ENCODE assay signal across 15 mouse cellular contexts in the genomic region with DNA sequence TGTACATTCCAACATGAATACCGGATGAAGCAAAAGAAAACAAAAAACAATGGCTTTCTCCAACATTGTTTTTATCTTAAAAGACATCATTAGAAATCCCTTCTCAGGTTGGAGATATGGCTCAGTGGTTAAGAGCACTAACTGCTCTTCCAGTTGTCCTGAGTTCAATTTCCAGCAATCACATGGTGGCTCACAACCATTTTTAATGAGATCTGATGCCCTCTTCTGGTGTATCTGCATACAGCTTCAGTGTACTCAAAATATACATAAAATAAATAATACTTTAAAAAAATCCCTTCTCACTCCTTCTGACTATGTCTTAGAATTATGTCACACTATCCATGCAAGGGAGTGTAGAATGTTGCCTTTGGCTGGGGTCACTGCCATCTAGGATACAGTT. TPM values are rescaled to one million over a fixed set of nuclear protein-coding genes. Genes with fewer than 3 reads are reported as not detected.
"Had no signal": no experiment of that assay in that cellular context is flagged by ENCODE, and none has a peak within 500 bp of the region (broad histone marks: within the 10 kb centered on the region; RNA-seq: fewer than 3 reads in every experiment).

No protein-coding gene starts in this region.

- DNase-seq: kidney, adult 18-20 months; kidney, postnatal 14 days; lung, embryonic 14.5 days; lung, postnatal 10 days; right cerebral cortex, adult 18-20 months; right cerebral cortex, postnatal 25 days; thymus, adult 18-20 months; thymus, postnatal 14 days had no signal

- H3K4me3 ChIP-seq: limb, embryonic 10.5 days; liver, embryonic 12.5 days; megakaryocyte, embryonic 14.5 days; neural tube, embryonic 15.5 days had no signal

- H3K4me2 ChIP-seq: liver, embryonic 12.5 days; lung, embryonic 14.5 days; midbrain, embryonic 11.5 days; neural tube, embryonic 15.5 days had no signal

- H3K9me3 ChIP-seq: limb, embryonic 10.5 days; liver, embryonic 12.5 days; neural tube, embryonic 15.5 days had no signal

- H3K36me3 ChIP-seq: liver, embryonic 12.5 days; neural tube, embryonic 15.5 days had no signal

- H3K9ac ChIP-seq: liver, embryonic 12.5 days; lung, embryonic 14.5 days; neural tube, embryonic 15.5 days had no signal

- ATAC-seq: liver, embryonic 12.5 days; midbrain, embryonic 16.5 days had no signal

- H3K4me1 ChIP-seq: limb, embryonic 10.5 days; liver, embryonic 12.5 days had no signal

- H3K27ac ChIP-seq: limb, embryonic 10.5 days; liver, embryonic 12.5 days; macrophage; neural tube, embryonic 15.5 days had no signal

RNA-seq across cellular contexts. Expression of a gene that starts 11.4 kb away (rescaled TPM):
- polyA plus RNA-seq: macrophage had no signal

RNA-seq across cellular contexts. Expression of a gene that starts 19.0 kb away (rescaled TPM):
- polyA plus RNA-seq: macrophage had no signal
